Mouse (Mus musculus) hindbrain, embryonic 15.5 days (tissue): ENCODE measurements around the gene Inip. TPM values are rescaled to one million over a fixed set of nuclear protein-coding genes. Genes with fewer than 3 reads are reported as not detected.
A peak's percentile ranks its signal among the peaks of the same experiment; 100 is the strongest.

Experiments used
- ATAC-seq: fragments of 200-750 bp; cut with Nextera tagmentation; 2 replicates; pipeline ENCODE4 v1.8.0; 2017; ENCODE audit warnings: low read depth, moderate number of reproducible peaks, moderate TSS enrichment; ENCODE audit not compliant: low FRiP score
- H3K27ac ChIP-seq: fragments of 300-500 bp; sonication (generic); replicated peaks from 2 replicates; pipeline ENCODE4 v1.5.1; 2015; ENCODE audit warnings: mild to moderate bottlenecking, inconsistent platforms
- H3K27me3 ChIP-seq: fragments of 300-500 bp; sonication (generic); 2 replicates; pipeline ENCODE4 v1.6.1; 2015; ENCODE audit warnings: control low read depth, inconsistent platforms
- H3K36me3 ChIP-seq: fragments of 300-500 bp; sonication (generic); 2 replicates; pipeline ENCODE4 v1.6.1; 2015; ENCODE audit warnings: control low read depth, inconsistent platforms
- H3K4me1 ChIP-seq: fragments of 300-500 bp; sonication (generic); replicated peaks from 2 replicates; pipeline ENCODE4 v1.6.1; 2015; ENCODE audit warnings: control low read depth, inconsistent platforms
- H3K4me2 ChIP-seq: fragments of 300-500 bp; sonication (generic); 2 replicates; pipeline ENCODE4 v1.6.1; 2015; ENCODE audit warnings: moderate library complexity, mild to moderate bottlenecking, inconsistent platforms
- H3K4me3 ChIP-seq: fragments of 300-500 bp; sonication (generic); 2 replicates; pipeline ENCODE4 v1.5.1; 2015; ENCODE audit warnings: mild to moderate bottlenecking, inconsistent platforms
- H3K9ac ChIP-seq: fragments of 300-500 bp; sonication (generic); 2 replicates; pipeline ENCODE4 v1.6.1; 2015; ENCODE audit warnings: inconsistent platforms
- H3K9me3 ChIP-seq: fragments of 300-500 bp; sonication (generic); 2 replicates; pipeline ENCODE4 v1.6.1; 2016; ENCODE audit warnings: control low read depth, inconsistent platforms
- WGBS: fragments of 180-500 bp; shearing (Covaris S2); methylation state at CpG from one replicate; pipeline ENCODE4 v1.1.7; 2015; 5-methylcytosine and 5-hydroxymethylcytosine counted together
- polyA plus RNA-seq: library from polyadenylated mRNA; unstranded; fragments of >200 nt; fragmentation: Nextera tagmentation; extraction: Ambion mirVana; gene quantifications from 2 replicates; pipeline ENCODE4 v1.2.1, GENCODE M21; 2015

Gene Inip
- polyA plus RNA-seq, 1 experiment from 2014 or later = 53.8 TPM

- Histone ChIP-seq H3K4me2 (no peak overlapping the region), H3K36me3 (no peaks in the 10 kb centered on the region), H3K27ac (no peak overlapping the region), H3K9ac (no peak overlapping the region), H3K4me3 (no peak overlapping the region), H3K4me1 (peaks cover 22% of the 10 kb centered on the region), H3K9me3 (no peaks in the 10 kb centered on the region), H3K27me3 (no peaks in the 10 kb centered on the region)
- ATAC-seq = no peak
- WGBS = 58% methylated on average over 7 of the region's 7 CpGs
These were observed 22.1 kb upstream of the Inip start for GRCm38 (mm10) chr4:59823470-59823869.

- no peak for ATAC-seq
- H3K9ac ChIP-seq = no peak overlapping the region
- H3K4me2 ChIP-seq = no peak overlapping the region
- H3K27ac ChIP-seq = no peak overlapping the region
- no peak overlapping the region for H3K4me3 ChIP-seq
- H3K9me3 ChIP-seq = no peaks in the 10 kb centered on the region
- no peaks in the 10 kb centered on the region for H3K36me3 ChIP-seq
- H3K27me3 ChIP-seq = no peaks in the 10 kb centered on the region
- 86% methylated on average over 4 of the region's 4 CpGs for WGBS
- H3K4me1 ChIP-seq = peaks cover 22% of the 10 kb centered on the region
These were observed 20.7 kb upstream of the Inip start for GRCm38 (mm10) chr4:59822119-59822518.

GRCm38 (mm10) chr4:59821516-59821915, 20.1 kb upstream of the Inip start:
- no peak overlapping the region for H3K4me2 ChIP-seq
- H3K9ac ChIP-seq = no peak overlapping the region
- no peak for ATAC-seq
- WGBS = 97% methylated on average over 1 of the region's 1 CpGs
- peaks cover 22% of the 10 kb centered on the region for H3K4me1 ChIP-seq
- no peaks in the 10 kb centered on the region for H3K36me3 ChIP-seq
- H3K9me3 ChIP-seq = no peaks in the 10 kb centered on the region
- no peak overlapping the region for H3K4me3 ChIP-seq
- no peaks in the 10 kb centered on the region for H3K27me3 ChIP-seq
- no peak overlapping the region for H3K27ac ChIP-seq

DNA sequence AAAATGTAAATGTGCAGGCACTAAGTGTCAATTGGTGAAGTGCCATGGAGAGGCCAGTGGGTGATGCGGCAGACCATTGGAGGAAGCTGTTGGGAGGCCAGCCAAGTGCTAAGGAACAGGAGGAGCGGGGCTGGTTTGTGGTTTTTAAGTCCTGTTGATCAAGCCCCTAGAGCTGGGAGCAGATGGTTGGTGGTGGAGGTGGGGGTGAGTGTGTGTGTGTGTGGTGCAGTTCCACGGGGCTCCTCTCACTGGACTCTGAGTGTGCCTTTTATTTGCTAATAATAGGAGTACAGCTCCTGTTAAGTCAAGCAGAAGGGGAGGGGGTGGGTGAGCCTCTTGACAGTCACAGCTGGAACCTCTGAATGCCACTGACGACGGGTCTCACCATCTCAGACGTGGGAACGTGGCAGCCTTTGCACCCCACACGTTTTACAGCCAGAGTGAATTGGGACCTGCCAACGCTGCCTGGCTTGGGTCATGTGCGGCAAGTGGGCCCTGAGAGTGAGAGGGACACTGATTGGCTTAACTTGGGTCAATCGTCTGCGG, 18.2 kb upstream of the Inip start:
- Histone ChIP-seq H3K4me2 (no peak overlapping the region), H3K9ac (no peak overlapping the region), H3K27me3 (no peaks in the 10 kb centered on the region), H3K36me3 (no peaks in the 10 kb centered on the region), H3K4me3 (no peak overlapping the region), H3K27ac (peak overlapping the region; percentile 11), H3K4me1 (peaks cover 17% of the 10 kb centered on the region), H3K9me3 (no peaks in the 10 kb centered on the region)
- peak; percentile 82 for ATAC-seq
- 17% methylated on average over 12 of the region's 12 CpGs for WGBS

- H3K4me1 ChIP-seq = peaks cover 17% of the 10 kb centered on the region
- no peak overlapping the region for H3K9ac ChIP-seq
- peak overlapping the region; percentile 11 for H3K27ac ChIP-seq
- H3K9me3 ChIP-seq = no peaks in the 10 kb centered on the region
- no peaks in the 10 kb centered on the region for H3K27me3 ChIP-seq
- 29% methylated on average over 7 of the region's 7 CpGs for WGBS
- no peak overlapping the region for H3K4me3 ChIP-seq
- no peaks in the 10 kb centered on the region for H3K36me3 ChIP-seq
- ATAC-seq = peak; percentile 64
- no peak overlapping the region for H3K4me2 ChIP-seq
These were observed 17.7 kb upstream of the Inip start for GRCm38 (mm10) chr4:59819054-59819472.

DNA sequence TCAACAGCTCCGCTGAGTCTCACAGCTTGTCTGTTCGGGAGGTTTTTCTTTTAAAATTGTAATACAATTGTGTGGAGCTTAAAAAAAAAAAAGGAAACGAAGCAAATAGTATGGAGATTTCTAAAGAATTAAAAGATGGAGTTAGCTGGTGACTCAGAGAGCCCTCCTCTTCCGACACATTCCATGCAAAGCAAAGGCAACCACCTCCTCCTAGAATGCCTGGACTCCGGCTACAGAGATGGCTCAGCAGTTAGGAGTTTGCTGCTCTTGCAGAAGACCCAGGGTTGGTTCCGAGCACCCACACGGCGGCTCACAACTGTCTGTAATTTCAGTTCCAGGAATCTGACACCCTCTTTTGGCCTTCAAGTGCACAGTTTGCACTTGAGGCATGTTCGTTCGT, 17.1 kb upstream of the Inip start:
- Histone ChIP-seq H3K27me3 (no peaks in the 10 kb centered on the region), H3K27ac (peak overlapping the region; percentile 11), H3K9me3 (no peaks in the 10 kb centered on the region), H3K9ac (no peak overlapping the region), H3K4me1 (peaks cover 17% of the 10 kb centered on the region), H3K4me3 (no peak overlapping the region), H3K4me2 (no peak overlapping the region), H3K36me3 (no peaks in the 10 kb centered on the region)
- WGBS = 75% methylated on average over 10 of the region's 10 CpGs
- no peak for ATAC-seq

DNA sequence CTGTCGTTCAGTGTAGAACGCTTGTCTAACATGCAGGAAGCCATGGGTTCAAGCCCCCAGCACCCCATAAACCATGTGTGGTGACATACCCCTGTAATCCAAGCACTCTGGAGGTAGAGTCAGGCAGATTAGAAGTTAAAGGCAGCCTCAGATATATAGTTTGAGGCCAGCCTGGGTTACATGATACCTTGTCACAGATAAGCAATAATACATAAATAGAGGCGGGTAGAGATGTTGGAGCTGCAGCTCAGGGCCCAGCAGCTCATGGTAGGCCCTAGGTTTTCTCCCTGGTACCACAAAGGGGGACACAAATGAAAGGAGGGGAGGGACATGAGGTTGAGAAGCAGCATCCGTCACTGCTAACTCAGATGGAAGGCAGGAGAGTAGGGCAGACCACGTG, 16.4 kb upstream of the Inip start:
- H3K4me3 ChIP-seq = no peak overlapping the region
- no peaks in the 10 kb centered on the region for H3K27me3 ChIP-seq
- no peaks in the 10 kb centered on the region for H3K36me3 ChIP-seq
- 73% methylated on average over 5 of the region's 5 CpGs for WGBS
- no peaks in the 10 kb centered on the region for H3K9me3 ChIP-seq
- H3K27ac ChIP-seq = no peak overlapping the region
- peaks cover 14% of the 10 kb centered on the region for H3K4me1 ChIP-seq
- no peak for ATAC-seq
- no peak overlapping the region for H3K9ac ChIP-seq
- H3K4me2 ChIP-seq = no peak overlapping the region

DNA sequence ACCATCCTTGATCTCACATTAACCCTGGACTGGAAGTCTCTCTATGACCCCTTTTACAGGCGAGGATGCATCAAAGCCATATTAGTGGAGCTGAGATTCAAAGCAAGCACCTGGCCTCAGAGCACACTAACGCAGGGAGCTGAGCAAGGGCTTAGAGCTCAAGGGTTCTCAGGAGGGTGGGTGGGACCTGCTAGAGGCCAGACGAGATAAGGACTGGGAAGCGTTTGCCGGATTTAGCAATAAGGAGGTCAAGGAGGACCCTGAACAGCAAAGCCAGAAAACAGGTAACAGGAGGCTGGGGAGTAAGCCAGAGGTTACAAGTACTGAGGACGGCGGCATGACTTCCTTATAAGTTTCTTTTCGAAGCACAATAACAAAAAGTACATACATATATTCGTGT, 15.1 kb upstream of the Inip start:
- Histone ChIP-seq H3K4me1 (peaks cover 14% of the 10 kb centered on the region), H3K9me3 (no peaks in the 10 kb centered on the region), H3K4me2 (no peak overlapping the region), H3K36me3 (no peaks in the 10 kb centered on the region), H3K4me3 (no peak overlapping the region), H3K27ac (no peak overlapping the region), H3K27me3 (no peaks in the 10 kb centered on the region), H3K9ac (no peak overlapping the region)
- no peak for ATAC-seq
- WGBS = 87% methylated on average over 9 of the region's 9 CpGs

DNA sequence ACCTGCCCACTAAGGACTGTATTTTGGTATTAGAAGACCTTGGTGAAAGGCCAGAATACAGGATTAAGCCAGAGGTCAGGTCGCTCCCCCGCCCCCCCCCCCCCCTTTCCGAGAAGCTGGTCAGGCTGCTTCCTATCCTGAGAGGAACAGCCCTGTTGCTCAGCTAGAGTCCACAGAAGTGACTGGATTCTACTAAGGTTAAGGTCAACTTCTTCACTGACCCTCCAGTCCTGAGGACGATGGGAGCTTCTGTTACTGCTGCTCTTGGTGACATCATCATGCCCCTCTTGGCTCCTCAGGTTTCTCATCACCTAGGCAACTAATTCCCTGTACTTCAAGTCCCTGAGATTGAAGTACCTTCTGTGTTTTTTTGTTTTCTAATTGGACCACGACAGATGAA, 14.6 kb upstream of the Inip start:
- Histone ChIP-seq H3K27me3 (no peaks in the 10 kb centered on the region), H3K9me3 (no peaks in the 10 kb centered on the region), H3K9ac (no peak overlapping the region), H3K27ac (no peak overlapping the region), H3K4me2 (no peak overlapping the region), H3K36me3 (no peaks in the 10 kb centered on the region), H3K4me3 (no peak overlapping the region), H3K4me1 (peaks cover 14% of the 10 kb centered on the region)
- no peak for ATAC-seq
- 67% methylated on average over 5 of the region's 5 CpGs for WGBS

DNA sequence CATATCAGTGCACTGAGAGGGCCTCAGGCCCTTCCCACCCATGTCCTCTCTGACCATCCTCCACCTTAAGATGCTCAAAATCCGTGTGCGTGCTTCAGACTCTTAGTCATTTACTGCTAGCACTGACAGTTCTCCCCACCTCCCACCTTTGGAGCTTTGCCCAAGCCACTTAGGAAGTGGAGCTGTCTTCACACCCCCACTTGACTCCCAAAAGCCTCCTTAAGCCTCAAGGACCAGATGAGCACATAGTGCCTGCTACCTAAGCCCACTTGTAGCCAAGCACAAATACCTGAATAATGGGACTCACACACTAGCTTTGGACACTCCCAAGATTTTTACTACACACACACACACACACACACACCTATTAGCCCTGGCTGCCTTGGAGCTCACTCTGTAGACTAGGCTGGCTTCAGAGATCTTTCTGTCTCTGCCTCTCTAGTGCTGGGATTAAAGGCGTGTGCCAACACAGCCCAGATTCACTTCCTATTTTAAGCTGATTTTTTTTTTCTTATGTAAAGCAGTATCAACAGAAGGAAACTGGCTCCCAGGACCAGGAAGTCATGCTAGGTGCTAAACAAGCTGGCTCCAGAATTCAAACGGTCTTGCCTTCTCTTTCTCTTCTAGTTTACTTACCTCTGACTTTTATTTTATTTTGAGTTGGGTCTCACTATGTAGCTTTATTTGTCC, 13.9 kb upstream of the Inip start:
- H3K27ac ChIP-seq = no peak overlapping the region
- H3K36me3 ChIP-seq = no peaks in the 10 kb centered on the region
- no peak for ATAC-seq
- no peaks in the 10 kb centered on the region for H3K9me3 ChIP-seq
- no peak overlapping the region for H3K4me3 ChIP-seq
- H3K4me1 ChIP-seq = peaks cover 14% of the 10 kb centered on the region
- WGBS = 83% methylated on average over 4 of the region's 4 CpGs
- H3K4me2 ChIP-seq = no peak overlapping the region
- no peaks in the 10 kb centered on the region for H3K27me3 ChIP-seq
- no peak overlapping the region for H3K9ac ChIP-seq

- Histone ChIP-seq H3K9ac (no peak overlapping the region), H3K4me3 (no peak overlapping the region), H3K27ac (no peak overlapping the region), H3K4me1 (peaks cover 6% of the 10 kb centered on the region), H3K9me3 (no peaks in the 10 kb centered on the region), H3K27me3 (no peaks in the 10 kb centered on the region), H3K36me3 (no peaks in the 10 kb centered on the region), H3K4me2 (no peak overlapping the region)
- WGBS = 81% methylated on average over 7 of the region's 7 CpGs
- no peak for ATAC-seq
These were observed 12.7 kb upstream of the Inip start for GRCm38 (mm10) chr4:59814094-59814493.

- H3K27me3 ChIP-seq = no peaks in the 10 kb centered on the region
- no peaks in the 10 kb centered on the region for H3K9me3 ChIP-seq
- peak overlapping the region; percentile 90; the same call in 1 of the 2 replicates for H3K4me2 ChIP-seq
- peaks cover 30% of the 10 kb centered on the region for H3K4me1 ChIP-seq
- no peak overlapping the region for H3K4me3 ChIP-seq
- ATAC-seq = no peak
- WGBS = 76% methylated on average over 5 of the region's 5 CpGs
- H3K27ac ChIP-seq = no peak overlapping the region
- H3K36me3 ChIP-seq = no peaks in the 10 kb centered on the region
- H3K9ac ChIP-seq = no peak overlapping the region
These were observed 7.0 kb upstream of the Inip start for GRCm38 (mm10) chr4:59808396-59808795.

GRCm38 (mm10) chr4:59807521-59807920, 6.1 kb upstream of the Inip start:
- Histone ChIP-seq H3K4me1 (peaks cover 30% of the 10 kb centered on the region), H3K4me2 (peak overlapping the region; percentile 90), H3K27me3 (no peaks in the 10 kb centered on the region), H3K9me3 (no peaks in the 10 kb centered on the region), H3K27ac (no peak overlapping the region), H3K4me3 (peak overlapping the region; percentile 98), H3K9ac (peak overlapping the region; percentile 91; the same call in 1 of the 2 replicates), H3K36me3 (no peaks in the 10 kb centered on the region)
- 57% methylated on average over 2 of the region's 2 CpGs for WGBS
- no peak for ATAC-seq
